Mouse (Mus musculus): ENCODE data around the gene Sgca.

The Sgca gene

DNA sequence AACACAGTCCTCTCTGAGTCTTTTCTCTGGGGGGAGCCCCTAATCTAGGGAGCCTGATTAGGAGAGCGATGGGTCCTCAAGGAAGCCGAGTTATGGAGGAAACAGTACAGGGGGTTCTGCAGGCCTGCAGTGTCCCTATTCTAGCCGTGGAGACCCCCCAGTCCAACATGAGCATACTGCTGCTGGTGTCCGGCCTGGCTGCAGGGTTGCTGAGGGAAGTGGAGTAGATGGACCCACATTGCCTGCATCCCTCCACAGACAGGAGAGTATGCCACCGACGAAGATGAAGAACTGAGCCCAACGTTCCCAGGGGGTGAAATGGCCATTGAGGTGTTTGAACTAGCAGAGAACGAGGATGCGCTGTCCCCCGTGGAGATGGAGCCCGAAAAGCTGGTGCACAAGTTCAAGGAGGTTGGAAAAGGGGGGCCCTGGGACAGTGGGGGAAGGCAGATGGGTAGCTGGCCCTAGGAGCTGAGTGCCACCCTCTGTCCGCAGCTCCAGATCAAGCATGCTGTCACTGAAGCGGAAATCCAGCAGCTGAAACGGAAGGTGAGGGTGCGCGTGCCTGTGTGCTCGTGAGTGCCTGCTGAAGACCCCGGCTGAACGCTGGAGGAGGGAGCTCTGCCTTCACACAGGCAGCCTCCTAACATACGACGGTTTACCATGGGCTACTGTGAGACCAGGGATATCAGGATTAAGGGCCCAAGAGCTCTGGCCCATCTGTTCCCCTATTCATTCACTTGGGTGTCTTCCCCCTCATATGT lies 25.6 kb upstream of the Sgca start:
- no peak for DNase-seq (ENCODE audit: low spot score)

DNA sequence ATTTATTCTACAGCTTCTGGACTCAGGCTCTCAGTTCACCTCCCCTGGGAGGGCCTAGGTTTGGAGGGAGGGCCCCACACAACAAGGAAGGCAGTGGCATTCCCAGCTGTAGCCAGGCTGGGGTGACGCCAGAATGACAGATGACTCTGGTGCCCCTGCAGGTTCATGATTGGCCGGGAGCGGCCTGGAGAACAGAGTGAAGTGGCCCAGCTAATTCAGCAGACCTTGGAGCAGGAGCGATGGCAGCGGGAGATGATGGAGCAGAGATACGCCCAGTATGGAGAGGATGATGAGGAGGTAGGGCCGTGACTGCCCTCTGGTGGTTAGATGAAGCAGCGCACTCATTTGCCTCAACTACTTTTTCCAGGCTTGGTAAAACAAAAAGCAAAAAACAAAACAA lies 24.9 kb upstream of the Sgca start:
- no peak for DNase-seq (ENCODE audit: low spot score)

DNA sequence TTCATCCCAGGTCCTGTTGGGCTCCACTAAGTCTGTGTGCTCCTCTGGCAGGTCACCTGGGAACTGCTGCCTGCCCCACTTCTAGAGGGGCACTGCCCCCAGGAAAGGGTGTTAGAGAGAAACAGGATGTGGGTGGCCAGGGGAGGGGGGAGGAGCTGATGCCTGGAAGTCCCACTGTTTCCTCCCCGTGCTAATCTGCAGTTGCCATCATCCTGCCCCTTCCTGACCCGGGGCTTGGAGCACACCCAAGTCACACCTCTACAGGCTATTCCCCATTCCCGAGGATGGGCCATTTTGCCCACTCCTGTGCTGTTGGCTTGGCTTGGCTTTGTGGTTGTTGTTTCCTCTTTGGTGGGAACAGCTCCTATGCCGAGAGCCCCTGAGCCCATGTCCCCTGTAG lies 24.4 kb upstream of the Sgca start:
- no peak for DNase-seq (ENCODE audit: low spot score)

DNA sequence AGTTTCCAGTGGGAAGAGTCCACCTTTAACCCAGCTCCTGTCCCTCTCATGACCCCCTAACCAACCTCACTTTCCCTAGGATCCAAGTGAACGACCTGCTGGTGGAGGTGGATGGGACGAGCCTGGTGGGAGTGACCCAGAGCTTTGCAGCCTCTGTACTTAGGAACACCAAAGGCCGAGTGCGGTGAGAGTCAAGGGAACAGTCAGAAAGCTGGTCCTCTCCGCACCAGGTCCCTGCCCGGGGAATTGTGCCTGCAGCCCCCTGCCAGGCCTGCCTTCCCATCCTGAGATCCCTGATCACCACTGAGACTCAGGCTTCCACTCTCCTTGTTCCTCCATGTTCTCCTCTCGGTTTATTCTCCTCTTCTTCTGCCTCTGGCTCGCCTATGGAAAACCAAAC lies 24.0 kb upstream of the Sgca start:
- DNase-seq (ENCODE audit: low spot score) = no peak

DNA sequence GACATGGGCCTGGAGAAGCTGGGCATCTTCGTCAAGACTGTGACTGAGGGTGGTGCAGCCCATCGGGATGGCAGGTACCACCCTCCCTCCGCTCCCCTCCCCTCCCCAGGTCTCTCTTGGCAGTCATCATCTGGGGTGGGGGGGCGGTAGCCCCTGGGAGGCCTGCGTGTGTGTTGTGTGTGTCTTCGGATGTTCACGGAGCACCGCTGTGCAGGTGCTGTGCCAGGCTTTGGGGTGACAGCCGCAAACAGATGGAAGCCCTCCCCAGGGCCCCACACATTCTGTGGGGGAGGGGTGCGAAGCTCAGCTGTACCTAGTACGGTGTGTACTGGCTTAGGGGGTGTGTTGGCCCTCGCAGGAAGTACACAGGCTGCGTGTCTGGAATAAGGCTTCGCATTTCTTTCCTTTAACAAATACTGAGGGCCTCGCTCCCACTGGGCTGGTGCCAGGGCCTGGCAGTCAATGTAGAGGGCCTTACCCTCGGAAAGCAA lies 22.0 kb upstream of the Sgca start:
- DNase-seq (ENCODE audit: low spot score) = no peak

DNA sequence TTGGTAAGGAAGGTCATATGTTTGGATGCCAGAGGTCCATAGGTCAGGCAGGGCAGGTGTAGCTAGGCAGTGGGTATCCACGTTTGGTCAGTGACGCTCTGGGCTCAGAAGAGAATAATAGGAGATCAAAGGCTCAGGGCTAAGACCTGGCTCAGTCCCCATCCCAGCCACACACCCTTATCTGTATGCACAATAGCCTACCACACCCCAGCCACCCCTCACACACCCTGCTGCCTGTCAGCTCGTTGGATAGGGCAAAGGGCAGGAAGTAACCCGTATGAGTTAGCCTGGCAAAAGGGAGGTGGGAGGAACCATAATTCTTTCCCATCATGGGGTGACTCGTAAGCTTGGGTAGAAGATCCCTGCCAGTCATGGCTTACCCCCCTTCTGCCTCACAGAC lies 21.5 kb upstream of the Sgca start:
- no peak for DNase-seq (ENCODE audit: low spot score)

DNA sequence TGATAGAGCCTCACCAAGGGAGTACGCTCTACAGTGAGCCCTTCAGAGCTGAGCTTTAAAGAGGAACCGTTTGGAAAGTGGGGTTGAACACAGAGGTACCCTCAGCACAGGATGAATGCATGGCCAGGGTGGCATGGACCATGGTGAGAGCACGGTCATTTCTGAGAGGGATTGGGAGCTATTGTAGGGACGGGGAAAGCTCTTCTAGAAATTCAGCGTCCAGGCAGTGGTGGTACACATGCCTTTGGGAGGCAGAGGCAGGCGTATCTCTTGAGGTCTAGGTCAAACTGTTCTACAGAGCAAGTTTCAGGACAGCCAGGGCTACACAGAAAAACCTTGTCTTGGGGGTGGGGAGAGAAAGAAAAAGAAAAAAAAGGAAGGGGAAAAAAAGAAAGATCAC lies 20.9 kb upstream of the Sgca start:
- no peak for DNase-seq (ENCODE audit: low spot score)

DNA sequence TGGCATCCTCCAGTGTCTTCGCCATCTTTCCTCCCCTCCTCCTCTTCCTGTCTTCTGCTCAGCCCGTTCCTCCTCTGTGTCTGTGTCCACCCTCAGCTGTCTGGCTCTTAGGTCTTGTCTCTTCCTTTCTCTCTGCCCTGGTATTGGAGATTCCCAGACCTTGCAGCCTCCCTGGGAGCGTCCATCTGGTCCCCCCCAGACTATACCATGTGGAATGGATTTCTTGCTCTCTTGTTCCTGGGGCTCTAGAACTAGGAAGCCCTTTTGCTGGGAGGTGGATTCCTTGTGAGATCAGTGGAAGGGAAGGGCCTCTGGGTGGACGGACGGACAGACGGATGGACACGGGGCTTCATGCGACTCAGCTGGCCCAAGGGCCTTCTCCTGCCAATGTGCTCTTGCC lies 20.0 kb upstream of the Sgca start:
- no peak for DNase-seq (ENCODE audit: low spot score)

DNA sequence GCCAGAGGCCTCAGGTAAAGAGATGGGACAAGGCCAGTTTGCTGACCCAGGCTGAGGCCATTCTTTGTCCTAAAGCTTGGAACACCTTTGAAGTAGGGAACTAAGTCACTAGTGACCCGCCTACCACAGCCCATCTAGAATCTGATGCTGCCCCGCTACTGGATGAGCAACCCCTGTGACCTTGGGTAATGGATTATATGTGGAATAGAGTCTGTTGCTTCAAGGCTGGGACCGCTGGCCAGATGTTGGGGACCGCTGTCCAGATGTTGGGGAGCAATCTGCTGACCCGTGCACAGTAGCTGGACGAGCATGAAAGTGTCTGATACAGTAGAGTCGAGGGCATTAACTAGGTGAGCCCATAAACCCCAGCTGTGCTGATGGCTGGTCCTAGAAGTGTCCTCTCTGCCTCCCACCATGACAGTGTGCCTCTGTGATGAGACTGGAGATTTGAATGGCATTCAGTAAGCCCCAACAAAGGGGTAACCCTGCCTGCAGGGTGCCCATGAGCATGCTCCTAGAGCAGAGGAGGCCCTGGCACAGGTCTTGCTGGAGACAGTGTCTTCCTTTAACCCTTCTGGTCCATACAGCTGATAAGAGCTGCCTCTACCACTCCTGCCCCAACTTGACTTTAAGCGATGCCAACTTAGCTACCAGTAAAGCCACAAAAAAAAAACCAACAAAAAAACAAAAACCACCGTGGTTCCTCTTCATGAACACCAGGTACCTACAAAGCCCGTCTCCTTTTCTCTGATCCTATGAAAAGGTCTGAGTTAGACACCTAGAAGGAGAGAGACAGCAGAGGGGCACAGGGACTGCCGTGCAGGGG lies 19.0 kb upstream of the Sgca start:
- DNase-seq (ENCODE audit: low spot score) = no peak

DNA sequence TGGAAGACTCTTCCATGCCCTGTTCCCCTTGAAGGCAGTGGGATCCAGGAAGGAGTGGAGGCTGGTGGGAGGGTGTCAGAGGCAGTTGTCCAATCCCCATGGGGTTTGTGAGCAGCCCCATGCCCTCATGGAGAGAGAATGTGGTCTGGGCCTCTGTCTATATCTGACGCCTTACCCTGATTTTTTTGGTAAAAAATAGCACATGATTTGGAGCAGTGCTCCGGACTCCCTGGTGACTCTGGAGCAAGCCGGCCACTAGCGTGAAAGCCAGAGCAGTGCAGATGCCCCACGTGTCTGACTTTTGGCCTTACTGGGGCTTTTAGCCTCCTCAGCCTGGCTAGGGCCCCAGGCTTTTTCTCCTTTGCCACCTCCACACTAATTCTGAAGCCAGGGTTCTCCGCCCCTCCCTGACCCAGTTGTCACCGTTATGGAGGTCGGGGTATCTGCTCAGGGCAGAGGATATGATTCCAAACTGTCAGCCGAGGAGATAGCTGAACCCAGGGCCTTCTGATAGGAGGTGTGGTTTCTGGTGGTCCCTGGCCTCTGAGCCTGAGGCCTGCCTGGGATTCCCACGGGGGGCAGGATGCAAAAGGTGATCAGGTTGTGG lies 18.2 kb upstream of the Sgca start:
- no peak for DNase-seq (ENCODE audit: low spot score)

DNA sequence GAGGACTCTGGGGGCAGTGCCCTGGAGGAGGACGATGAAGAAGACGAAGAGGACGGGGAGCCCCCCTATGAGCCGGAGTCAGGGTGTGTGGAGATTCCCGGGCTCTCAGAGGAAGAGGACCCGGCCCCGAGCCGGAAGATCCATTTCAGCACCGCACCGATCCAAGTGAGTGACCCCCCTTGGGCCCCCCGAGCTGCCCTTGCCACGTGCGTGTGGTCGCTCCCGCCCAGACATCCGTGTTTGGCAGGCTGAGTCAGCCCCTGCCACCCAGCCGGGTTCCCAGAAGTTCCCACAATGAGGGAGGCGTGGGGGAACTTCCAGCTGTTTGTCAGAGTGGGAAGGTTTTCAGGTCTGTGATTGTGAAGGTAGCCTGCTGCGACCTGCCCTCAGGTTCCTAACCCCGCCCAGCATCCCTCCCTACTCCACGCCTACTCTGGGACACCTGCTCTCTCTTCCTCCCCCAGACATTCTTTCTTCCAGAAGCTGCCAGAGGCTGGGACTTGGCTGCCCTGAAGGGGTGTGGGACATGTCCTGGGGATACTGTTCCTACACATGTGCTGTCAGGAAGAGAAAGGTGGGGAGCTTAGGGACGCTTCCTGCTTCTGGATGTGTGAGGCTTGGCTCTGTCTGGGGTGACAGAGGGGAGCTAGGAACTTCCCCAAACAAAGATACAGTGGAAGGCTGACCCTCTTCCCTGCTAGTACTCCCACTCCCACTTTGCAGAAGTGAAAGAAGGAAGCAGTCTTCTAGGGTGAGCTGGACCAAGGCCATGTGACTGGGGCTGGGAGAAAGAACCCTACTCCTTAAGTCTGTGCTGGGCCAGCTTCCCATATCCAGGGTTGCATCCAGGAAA lies 16.9 kb upstream of the Sgca start:
- no peak for DNase-seq (ENCODE audit: low spot score)

DNA sequence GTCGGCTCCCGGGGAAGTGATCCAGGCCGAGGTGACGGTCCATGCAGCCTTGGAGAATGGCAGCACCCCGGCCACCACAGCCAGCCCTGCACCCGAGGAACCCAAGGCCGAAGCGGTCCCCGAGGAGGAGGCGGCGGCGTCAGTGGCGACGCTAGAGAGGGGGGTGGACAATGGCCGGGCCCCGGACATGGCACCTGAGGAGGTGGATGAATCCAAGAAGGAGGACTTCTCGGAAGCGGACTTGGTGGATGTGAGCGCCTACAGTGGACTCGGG lies 16.3 kb upstream of the Sgca start:
- DNase-seq (ENCODE audit: low spot score) = no peak

DNA sequence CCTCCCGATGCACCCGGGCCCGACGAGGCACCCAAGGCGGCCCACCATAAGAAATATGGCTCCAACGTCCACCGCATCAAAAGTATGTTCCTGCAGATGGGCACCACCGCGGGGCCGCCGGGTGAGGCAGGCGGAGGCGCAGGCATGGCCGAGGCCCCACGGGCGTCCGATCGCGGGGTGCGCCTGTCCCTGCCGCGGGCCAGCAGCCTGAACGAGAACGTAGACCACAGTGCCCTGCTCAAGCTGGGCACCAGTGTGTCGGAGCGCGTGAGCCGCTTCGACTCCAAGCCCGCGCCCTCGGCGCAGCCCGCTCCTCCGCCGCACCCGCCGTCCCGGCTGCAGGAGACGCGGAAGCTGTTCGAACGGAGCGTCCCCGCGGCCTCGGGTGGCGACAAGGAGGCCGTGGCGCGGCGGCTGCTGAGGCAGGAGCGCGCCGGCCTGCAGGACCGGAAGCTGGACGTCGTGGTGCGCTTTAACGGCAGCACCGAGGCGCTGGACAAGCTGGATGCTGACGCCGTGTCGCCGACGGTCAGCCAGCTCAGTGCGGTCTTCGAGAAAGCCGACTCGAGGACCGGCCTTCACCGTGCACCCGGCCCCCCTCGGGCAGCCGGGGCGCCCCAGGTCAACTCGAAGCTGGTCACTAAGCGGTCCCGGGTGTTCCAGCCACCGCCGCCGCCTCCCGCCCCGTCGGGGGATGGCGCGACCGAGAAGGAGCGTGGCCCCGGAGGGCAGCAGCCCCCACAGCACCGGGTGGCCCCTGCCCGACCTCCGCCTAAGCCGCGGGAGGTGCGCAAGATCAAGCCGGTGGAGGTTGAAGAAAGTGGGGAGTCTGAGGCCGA lies 15.7 kb upstream of the Sgca start:
- DNase-seq (ENCODE audit: low spot score) = no peak

DNA sequence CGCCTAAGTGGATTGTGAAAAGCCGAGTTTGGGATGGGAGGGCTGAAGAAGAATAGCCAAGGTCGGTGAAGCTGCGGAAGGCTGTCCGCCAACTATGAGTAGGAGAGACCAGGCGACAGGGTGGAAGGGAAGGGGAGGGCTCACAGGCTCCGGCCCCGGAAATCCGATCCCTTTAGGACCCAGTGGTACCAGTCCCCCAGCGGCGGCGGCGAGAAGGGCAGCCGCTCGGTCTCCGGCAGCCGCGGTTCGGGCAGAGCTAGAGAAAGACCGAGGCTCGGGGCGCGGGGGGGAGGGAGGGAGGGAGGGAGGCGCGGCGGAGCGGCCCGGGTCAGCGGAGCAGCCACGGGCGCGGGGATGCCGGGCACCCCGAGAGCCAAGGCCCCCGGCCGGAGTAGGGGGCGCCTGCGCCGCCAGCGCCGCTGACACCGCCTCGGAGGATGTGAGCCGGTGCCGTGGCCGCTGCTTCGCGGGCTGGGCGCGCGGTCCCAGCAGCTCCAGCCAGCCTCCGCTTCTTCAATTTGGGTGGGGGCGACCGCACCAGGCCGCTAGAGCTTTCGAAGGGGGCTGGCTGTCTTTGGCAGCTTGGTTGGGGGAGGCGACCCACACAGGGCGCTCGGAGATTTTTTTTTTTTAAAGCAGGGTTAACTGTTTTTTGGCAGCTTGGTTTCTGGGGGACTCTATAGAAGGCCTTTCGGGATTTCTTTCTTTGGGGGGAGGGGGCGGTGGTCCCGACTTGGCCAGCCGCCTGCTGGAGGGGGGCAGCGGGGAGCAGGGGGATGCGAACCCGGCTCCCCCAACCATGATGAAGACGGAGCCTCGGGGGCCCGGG lies 14.8 kb upstream of the Sgca start, which contains the start of gene Ppp1r9b:
Gene Ppp1r9b (plus strand): TSS at position 287 of the 829 bp plus-strand sequence.
- peak; percentile 79 for DNase-seq (ENCODE audit: low spot score)

DNA sequence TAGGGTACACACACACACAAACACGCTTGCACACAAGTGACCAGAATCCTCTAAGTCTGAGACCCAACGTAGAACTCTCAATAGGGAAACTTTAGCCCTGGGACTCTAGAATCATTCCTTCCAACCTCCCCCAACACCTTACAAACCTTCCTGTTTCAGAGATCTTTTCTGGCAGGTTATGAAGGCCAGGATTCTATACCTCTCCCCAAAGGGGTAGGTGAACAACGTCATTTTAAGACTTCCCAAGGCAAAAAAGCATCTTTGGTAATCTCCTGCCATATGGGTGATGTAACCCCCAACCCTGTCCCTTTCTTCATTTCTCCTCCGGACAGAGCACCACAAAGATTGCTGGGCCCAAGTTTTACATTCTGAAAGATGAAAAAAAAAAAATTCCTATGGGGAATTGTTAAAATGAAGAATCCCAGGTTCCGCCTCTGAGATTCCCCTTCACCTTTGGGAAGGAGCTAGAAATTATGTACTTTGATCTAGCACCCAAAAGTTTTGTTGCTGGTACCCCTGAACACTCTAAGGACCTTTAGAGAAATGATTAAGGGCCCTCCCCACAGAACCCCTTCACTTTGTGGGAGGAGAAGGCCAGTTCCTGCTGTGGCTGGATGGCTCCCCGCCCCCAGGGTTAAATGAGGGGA lies 14.1 kb upstream of the Sgca start:
- DNase-seq (ENCODE audit: low spot score) = no peak

DNA sequence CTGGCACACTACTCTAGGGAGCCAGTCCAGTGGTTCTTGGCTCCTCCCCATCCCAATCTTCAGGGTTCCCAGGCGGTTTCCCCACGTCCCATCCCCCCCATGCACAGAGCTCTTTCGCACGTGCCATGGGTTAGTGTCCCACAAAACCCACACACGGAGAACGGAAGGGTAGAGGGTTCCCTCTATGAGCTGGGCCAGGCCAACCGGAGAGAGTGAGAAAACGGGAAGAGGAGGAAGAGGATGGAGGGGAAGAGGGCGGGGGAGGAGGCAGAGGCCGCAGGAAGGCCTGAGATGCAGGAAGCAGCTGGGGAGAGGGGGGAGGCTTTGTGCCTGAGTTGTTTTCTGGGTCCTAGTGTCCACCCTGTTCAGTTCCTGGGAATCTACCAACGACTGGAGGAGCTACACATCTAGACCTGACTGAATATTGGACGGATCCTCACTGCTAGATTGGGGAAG lies 13.5 kb upstream of the Sgca start:
- DNase-seq (ENCODE audit: low spot score) = peak; percentile 67

DNA sequence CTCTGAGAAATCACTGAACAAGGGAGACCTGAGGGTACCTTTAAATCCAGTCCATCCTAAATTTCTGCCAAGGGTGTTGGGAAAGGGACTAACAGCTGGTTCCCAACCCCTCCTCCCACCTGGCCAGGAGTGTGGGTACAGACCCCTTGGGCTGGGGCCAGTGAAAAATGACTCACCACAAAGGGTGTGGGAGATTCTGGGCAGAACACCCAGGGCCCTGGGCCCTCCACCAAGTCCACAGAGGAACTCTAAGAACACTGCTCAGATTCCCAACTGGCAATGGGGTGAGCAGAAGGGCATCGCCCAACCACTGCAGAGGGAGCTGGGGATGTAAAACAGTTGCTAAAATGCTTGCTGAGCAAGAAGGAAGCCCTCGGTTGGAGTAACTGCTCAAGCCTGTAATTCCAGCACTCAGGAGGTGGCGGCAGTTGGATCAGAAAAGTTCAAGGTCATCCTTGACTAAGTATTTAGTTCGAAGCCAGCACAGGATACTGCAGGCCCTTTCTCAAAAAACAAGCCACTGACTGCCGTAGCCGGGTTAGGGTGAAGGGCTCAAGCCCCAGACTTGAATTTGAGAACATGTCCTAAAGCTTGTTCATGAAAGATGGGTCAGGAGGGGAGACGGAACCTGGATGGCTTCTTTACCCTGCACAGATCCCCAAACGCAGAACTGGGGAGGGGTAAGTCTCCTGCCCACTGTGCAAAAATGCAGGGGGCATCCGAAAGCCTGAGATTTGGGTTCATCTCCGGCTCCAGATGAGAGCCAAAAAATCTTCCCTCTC lies 12.8 kb upstream of the Sgca start:
- no peak for DNase-seq (ENCODE audit: low spot score)

DNA sequence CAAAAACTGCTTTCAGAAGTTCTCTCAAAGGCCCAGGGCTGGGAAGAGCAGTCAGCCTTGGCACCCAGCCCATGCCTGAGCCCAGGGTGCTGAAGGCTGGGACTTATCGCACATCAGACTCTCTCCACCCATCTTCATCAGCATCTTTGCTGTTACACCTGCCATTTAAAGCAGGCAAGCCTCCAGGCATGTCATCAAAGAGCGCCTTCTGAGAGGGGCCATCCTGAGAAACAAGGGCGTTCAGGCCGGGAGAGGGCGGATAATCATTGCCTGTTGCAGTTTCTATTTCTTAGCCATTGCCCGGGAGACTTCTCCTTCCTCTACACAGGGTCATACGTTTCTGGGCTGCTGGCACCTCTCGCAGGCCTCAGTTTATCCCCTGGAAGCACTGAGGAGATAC lies 11.7 kb upstream of the Sgca start:
- no peak for DNase-seq (ENCODE audit: low spot score)

DNA sequence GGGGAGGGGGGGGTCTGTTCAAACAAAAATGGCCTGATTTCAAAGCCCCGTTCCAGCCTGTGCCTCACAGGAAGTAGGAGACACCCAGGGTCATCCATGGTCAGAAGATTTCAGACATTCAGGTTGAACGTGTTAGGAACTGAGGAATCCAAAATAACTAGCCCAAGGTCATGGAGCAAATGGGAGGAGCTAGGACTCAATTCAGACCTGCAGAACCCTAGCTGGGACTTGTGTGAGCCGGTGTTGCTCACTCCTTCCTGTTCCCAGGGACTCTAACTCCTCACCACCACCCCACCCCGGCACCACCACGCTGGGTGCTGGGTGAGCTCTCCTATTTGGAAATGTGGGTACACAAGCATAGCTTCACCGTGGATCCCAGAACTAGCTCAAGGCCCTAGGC lies 11.2 kb upstream of the Sgca start:
- DNase-seq (ENCODE audit: low spot score) = no peak

Data from ovary, postnatal 10 days (tissue).